Mouse (Mus musculus) gastrocnemius, adult 8-10 months (tissue): ENCODE measurements at regions not wholly inside any gene's neighbourhood (a gene's known extent, or its start where the extent isn't known, plus 50 kb on each side); places are given as distances from the start of the nearest gene placed in this dataset.

Source experiments
- DNase-seq, 2 experiments: peaks; one replicate each; pipeline ENCODE4 v3.0.0; 2022; ENCODE audit warnings: low spot score in 2 of 2

DNA sequence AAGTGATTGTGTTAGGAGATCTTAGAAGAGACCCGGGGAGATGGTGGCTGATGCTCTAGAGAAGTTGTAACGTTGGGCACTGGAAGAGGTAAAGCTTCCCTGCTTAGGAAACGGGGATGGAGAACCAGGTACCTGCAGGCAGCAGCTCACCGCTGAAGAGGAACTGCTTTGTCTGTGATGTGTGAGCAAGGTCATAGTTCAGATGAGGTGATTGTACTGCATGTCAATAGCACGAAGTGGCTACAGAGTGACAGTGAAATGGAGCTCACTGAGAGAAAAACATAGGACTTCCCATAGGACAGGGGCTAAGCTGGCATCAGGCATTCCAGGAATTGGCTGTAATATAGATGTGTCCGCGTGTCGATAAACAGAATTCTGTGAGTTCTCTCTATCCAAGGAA, 205.1 kb upstream of the Tet2 start:
- no peak for DNase-seq

DNA sequence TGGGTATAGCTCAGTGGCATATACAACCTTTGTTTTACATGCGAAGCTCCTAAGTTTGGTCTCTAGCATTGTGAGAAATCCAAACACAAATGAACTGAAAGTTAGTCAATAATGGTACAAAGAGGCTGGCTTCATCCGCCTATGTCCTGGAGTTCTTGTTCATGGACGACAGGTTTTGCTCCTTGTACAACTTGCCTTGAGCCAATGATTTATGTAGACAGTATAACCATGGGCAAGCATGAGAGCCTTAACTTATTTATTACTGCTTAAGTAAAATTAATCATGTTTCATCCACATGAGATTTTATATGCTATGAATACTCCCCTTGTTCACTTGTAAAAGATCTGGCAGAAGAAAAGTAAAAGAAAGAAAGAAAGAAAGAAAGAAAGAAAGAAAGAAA, 205.7 kb upstream of the Tet2 start:
- no peak for DNase-seq

- no peak for DNase-seq
Measured at GRCm38 (mm10) chr3:133751011-133751410, 206.1 kb upstream of the Tet2 start.

DNA sequence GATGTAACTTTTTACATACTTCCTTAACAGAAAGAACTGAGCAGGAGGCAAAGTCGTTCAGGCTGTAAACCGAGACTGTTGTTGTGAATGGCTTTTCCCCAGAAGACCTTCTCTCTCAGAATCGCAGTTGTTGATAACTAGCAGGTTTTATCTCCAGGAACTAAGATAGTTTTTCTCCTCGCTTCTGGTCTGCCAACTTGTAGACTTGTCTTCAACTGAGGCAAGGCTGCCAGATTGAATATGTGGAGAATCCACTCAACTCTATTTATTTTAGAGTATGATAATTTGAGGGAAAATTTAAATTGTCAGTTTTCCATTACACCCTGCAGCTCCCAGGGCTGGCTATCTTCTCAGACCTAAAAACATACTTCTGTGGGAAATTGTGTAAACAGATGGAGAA, 206.6 kb upstream of the Tet2 start:
- DNase-seq, result no peak

- DNase-seq, result no peak
Measured at GRCm38 (mm10) chr3:133753041-133753440, 208.1 kb upstream of the Tet2 start.

DNA sequence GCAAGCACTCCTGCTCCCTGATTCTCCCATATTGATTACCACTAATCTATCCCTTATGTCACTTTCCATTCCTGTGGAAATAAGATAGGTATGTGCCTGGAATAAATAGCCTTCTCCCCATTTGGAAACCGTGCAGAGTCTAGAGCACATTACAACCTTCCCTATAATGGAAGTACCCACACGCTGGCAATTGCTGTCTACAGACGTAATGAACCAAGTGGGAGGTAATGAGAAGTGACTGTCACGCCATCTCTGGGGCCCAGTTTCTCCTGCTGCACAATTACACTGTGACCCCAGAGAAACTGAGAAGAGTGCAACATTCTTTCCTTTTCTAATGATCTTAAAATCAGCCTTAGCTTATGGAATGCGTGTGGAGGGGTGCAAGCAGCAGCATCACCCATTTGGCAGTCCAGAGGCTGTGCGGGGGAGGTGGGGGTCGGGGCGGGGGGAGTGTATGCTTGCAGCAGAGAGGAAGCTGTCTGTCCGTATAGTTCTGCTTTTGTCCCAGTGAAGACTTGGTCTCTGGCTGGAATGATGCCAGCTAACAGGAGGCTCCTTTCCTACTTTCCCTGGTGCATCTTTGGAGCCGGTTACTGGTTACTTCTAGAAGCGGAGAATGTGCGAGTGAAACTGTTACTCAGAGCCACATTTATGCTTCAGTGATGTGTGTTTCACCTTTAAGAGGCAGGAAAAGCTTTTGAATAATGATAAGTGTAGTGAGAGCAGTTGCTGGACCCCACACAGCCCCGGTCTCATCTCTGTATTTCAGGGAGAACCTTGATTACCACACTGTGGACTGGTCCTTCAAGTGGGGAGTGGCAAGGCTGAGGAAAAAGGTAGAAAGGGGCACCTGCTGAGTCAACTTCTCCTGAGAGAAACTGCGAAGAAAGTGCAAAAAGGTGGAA, 209.3 kb upstream of the Tet2 start:
- DNase-seq, result no peak

DNA sequence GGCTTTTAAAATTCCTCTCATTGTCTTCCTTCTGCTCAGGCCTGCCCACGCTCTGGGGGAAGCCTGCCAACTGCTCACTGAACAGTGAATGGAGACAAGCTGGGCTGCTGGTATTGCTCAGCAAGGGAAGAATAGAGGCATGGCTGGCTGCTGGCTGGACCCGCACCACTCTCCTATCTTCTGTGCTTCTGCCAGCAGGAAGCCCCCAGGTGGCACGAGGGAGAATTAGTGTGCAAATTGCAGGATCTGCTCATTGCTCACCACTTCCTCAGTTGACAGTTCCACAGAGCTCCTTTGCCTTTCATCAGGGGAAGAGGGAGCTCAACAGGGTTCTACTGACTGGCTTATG, 209.9 kb upstream of the Tet2 start:
- no peak for DNase-seq

DNA sequence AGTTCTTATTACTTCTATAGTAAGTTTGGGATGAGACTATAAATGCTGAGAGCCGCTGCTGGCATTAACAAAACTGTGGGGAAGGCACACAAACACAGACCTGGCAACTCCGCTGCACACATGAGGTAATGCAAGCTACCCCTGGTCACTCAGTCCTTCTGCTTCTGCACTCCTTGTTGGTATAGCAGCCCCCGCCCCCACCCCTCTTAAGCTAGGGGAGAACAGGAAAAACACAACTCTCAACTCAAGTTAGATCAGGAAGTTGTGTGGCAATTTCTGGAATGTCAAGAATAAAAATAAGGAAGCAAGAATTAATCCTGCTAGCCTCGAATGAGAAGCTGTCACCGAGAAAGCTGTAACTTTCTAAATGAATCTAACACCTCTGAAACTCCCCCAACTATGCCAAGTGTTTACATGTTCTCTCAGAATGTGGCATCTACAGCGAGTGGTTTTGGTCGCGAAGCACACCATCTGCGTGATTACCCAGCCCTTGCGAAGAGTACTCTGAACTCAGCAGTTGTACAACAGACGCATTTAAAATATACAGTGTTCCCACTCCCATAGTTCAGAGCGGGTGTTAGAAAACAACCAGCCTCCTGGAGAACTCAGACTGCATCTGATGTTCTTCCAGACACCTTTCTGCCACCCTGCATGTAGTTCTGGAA, 212.9 kb upstream of the Tet2 start:
- DNase-seq, result no peak

GRCm38 (mm10) chr3:133758421-133758820, 213.5 kb upstream of the Tet2 start:
- no peak for DNase-seq

GRCm38 (mm10) chr3:133759611-133760010, 214.7 kb upstream of the Tet2 start:
- no peak for DNase-seq

- no peak for DNase-seq
Measured at GRCm38 (mm10) chr3:133760221-133760620, 215.3 kb upstream of the Tet2 start.

- no peak for DNase-seq
Measured at GRCm38 (mm10) chr3:133763721-133764120, 218.8 kb upstream of the Tet2 start.

- no peak for DNase-seq
Measured at GRCm38 (mm10) chr3:133773490-133773889, 228.6 kb upstream of the Tet2 start.

DNA sequence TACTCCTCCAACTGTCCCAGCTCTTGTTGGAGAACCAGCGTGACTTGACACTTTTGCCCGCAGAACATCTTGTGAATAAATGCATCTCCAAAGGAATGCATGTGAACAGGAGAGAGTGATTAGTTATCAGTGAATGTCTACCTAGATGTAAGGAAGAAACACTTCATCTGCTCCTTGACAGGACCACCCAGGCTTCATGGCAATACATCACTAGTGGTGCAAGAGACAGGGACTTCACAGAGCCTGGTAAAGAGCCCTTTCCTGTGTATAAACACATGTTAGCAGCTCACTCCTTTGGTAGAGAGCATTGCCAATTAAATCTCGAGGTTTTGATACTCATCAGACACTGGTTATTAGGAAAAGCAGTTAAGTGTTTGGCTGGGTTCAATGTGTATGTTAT, 229.3 kb upstream of the Tet2 start:
- no peak for DNase-seq

DNA sequence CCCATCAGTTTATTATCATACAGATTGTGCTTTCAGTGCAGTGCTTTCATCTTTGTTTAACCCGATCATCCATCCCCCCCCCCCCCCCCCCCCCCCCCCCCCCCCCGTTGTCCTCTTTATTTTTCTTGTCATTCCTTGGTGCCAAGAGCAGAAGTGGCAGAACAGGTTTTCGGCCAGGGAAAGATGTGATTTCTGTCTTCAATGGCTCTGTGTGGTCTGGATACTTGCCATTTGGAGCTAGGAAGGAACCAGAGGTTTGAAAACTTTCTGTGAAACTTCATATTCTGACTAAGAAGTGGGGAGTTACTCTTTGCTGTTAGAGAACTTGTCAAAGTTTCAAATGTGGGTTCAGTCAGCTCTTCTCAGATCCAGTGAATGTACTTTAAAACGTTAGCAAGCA, 231.1 kb upstream of the Tet2 start:
- no peak for DNase-seq

- no peak for DNase-seq
Measured at GRCm38 (mm10) chr3:133779161-133779789, 234.3 kb upstream of the Tet2 start.

- DNase-seq, result no peak
Measured at GRCm38 (mm10) chr3:133783060-133783459, 238.1 kb upstream of the Tet2 start.

GRCm38 (mm10) chr3:133791361-133791760, 246.4 kb upstream of the Tet2 start:
- no peak for DNase-seq

DNA sequence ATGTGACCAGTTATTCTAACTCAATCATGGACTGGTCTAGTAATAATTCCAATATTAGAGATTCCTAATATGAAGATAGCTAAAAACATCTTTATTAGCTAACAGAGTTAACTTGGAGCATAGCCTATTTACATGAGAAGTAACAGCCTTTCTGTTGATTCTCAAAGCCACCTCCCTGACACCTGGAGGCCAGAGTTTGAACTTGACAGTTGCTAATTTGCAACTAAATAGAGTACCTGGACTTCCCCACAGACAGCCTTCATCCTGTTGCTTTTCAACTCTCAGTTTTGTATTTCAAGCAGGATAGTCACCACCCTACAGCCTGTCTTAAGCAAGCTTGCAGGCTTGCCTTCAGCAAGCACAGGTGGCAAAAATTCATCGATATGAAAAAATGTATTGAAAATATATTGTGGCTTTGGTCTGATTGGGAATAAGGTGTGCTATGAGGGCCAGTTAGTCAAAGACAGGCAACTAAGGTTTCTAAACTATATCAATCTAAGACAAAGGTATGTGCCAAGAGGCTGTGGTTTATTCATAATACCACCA, 264.1 kb upstream of the Tet2 start:
- DNase-seq, result no peak

- DNase-seq, result no peak
Measured at GRCm38 (mm10) chr3:133818966-133819700, 274.2 kb upstream of the Tet2 start.

- DNase-seq, result no peak
Measured at GRCm38 (mm10) chr3:133833739-133834391, 288.9 kb upstream of the Tet2 start.
